Mouse (Mus musculus): Measurements from ENCODE around the gene Prkce.

- TF ChIP-seq HCFC1 (IDR thresholded peaks at IDR 0.05; ENCODE audit: borderline replicate concordance, insufficient read depth, low read length) (no peak), ZNF384 (IDR thresholded peaks at IDR 0.05; ENCODE audit: low read depth, low read length) (no peak)
Observed at GRCm38 (mm10) chr17:86351282-86351681, 183.7 kb downstream of the Prkce start.
